Mouse (Mus musculus): ENCODE measurements around the gene Rtn4. TPM values are rescaled to one million over a fixed set of nuclear protein-coding genes. Genes with fewer than 3 reads are reported as not detected.

Gene Rtn4
- total and polyA plus RNA-seq, 3 experiments = 95.8 to 224 (median 168) TPM

GRCm38 (mm10) chr11:29692111-29692682, 550 bp upstream of the Rtn4 start:
- H3K79me2 ChIP-seq (replicated peaks; ENCODE audit: control insufficient read depth, extremely low read depth, insufficient read depth, poor library complexity, severe bottlenecking) = peaks cover 20% of the 10 kb centered on the region
- TF ChIP-seq SMC3 (IDR thresholded peaks at IDR 0.05; ENCODE audit: low read depth, low read length) (peak; percentile 55), ZKSCAN1 (IDR thresholded peaks at IDR 0.05; ENCODE audit: borderline replicate concordance, low read depth, low read length) (no peak), CTCF (conservative IDR thresholded peaks at IDR 0.05 in 1 of 2, IDR thresholded peaks at IDR 0.05 in 1 of 2; ENCODE audit: low read depth in 2 of 2, low read length in 2 of 2) (peak in 1 of 2 experiments; percentile 77; a peak in 2 of 4 replicates), KAT2A (IDR thresholded peaks at IDR 0.05; ENCODE audit: insufficient replicate concordance, low read length) (no peak), RAD21 (IDR thresholded peaks at IDR 0.05; ENCODE audit: low read depth, low read length) (peak; percentile 41)
- no peaks in the 10 kb centered on the region for H3K27me3 ChIP-seq (replicated peaks)
- H3K9ac ChIP-seq (ENCODE audit: insufficient read depth, low read depth) = peak overlapping the region; percentile 22; the same call in 1 of the 2 replicates
- H3K27ac ChIP-seq (ENCODE audit: insufficient read depth, low read depth) = no peak overlapping the region
- peak overlapping the region; percentile 39 for H3K4me2 ChIP-seq (ENCODE audit: insufficient read depth, low read depth, poor library complexity, severe bottlenecking)
- peaks cover 0 to 26% of the 10 kb centered on the region in 2 experiments; a peak in 2 of 4 replicates for H3K4me1 ChIP-seq (ENCODE audit: control insufficient read depth in 1 of 2, insufficient read depth in 2 of 2)
- dilution Hi-C loops (cut with MboI; ENCODE audit: extremely low pct_ligation_motif_present, extremely low pct_unique_long_range_greater_than_20kb, low sequenced_read_pairs) (no loop called here), in situ Hi-C loops (cut with MboI; ENCODE audit: low pct_ligation_motif_present, low pct_unique_long_range_greater_than_20kb, low sequenced_read_pairs) (loop anchor here (5.0 to 10.0 kb wide), 4 partner anchors 50 to 417 kb away; partner anchors contain the start of genes Clhc1 and Rps27a)
- no peaks in the 10 kb centered on the region for H3K9me3 ChIP-seq (replicated peaks; ENCODE audit: low read length)
- DNase-seq (ENCODE audit: extremely low read depth) = no peak
- H3K4me3 ChIP-seq (replicated peaks in 1 of 3; ENCODE audit: low read depth in 2 of 3, low read length in 2 of 3, poor library complexity in 1 of 3) = peak overlapping the region in 1 of 3 experiments; percentile 10
- H3K36me3 ChIP-seq (replicated peaks in 1 of 2; ENCODE audit: control insufficient read depth in 1 of 2, insufficient read depth in 1 of 2, low read length in 1 of 2) = peaks cover 0 to 11% of the 10 kb centered on the region in 2 experiments

- no peaks in the 10 kb centered on the region for H3K27me3 ChIP-seq (replicated peaks)
- peak overlapping the region; percentile 63 to 87 (median 74) for H3K4me3 ChIP-seq (replicated peaks in 1 of 3; ENCODE audit: low read depth in 2 of 3, low read length in 2 of 3, poor library complexity in 1 of 3)
- H3K9me3 ChIP-seq (replicated peaks; ENCODE audit: low read length) = no peaks in the 10 kb centered on the region
- H3K27ac ChIP-seq (ENCODE audit: insufficient read depth, low read depth) = peak overlapping the region; percentile 29; the same call in 1 of the 2 replicates
- peak overlapping the region; percentile 94 for H3K4me2 ChIP-seq (ENCODE audit: insufficient read depth, low read depth, poor library complexity, severe bottlenecking)
- H3K4me1 ChIP-seq (ENCODE audit: control insufficient read depth in 1 of 2, insufficient read depth in 2 of 2) = peaks cover 0 to 39% of the 10 kb centered on the region in 2 experiments; a peak in 2 of 4 replicates
- peak; percentile 90 for DNase-seq (ENCODE audit: extremely low read depth)
- H3K36me3 ChIP-seq (replicated peaks in 1 of 2; ENCODE audit: control insufficient read depth in 1 of 2, insufficient read depth in 1 of 2, low read length in 1 of 2) = peaks cover 0 to 20% of the 10 kb centered on the region in 2 experiments
- H3K9ac ChIP-seq (ENCODE audit: insufficient read depth, low read depth) = peak overlapping the region; percentile 82
- peaks cover 28% of the 10 kb centered on the region for H3K79me2 ChIP-seq (replicated peaks; ENCODE audit: control insufficient read depth, extremely low read depth, insufficient read depth, poor library complexity, severe bottlenecking)
- in situ Hi-C loops (cut with MboI; ENCODE audit: low pct_ligation_motif_present, low pct_unique_long_range_greater_than_20kb, low sequenced_read_pairs) (loop anchor here (5.0 to 10.0 kb wide), 4 partner anchors 51 to 419 kb away; partner anchors contain the start of genes Clhc1 and Rps27a), dilution Hi-C loops (cut with MboI; ENCODE audit: extremely low pct_ligation_motif_present, extremely low pct_unique_long_range_greater_than_20kb, low sequenced_read_pairs) (no loop called here)
- TF ChIP-seq ZKSCAN1 (IDR thresholded peaks at IDR 0.05; ENCODE audit: borderline replicate concordance, low read depth, low read length) = no peak
- peak; percentile 20; the same call in 1 of the 2 replicates for TF ChIP-seq ZNF384 (IDR thresholded peaks at IDR 0.05; ENCODE audit: low read depth, low read length)
- peak; percentile 67; the same call in 1 of the 2 replicates for TF ChIP-seq NELFE (IDR thresholded peaks at IDR 0.05; ENCODE audit: low read depth, low read length)
- peak; percentile 81 for TF ChIP-seq MYC (IDR thresholded peaks at IDR 0.05; ENCODE audit: low read depth, low read length)
- TF ChIP-seq TCF12 (IDR thresholded peaks at IDR 0.05; ENCODE audit: low read depth, low read length) = peak; percentile 65; the same call in 1 of the 2 replicates
- TF ChIP-seq ELF1 (IDR thresholded peaks at IDR 0.05; ENCODE audit: low read depth, low read length) = peak; percentile 41
- peak; percentile 63 for TF ChIP-seq SMC3 (IDR thresholded peaks at IDR 0.05; ENCODE audit: low read depth, low read length)
- TF ChIP-seq USF1 (IDR thresholded peaks at IDR 0.05; ENCODE audit: low read depth, low read length) = no peak
- TF ChIP-seq MAZ (IDR thresholded peaks at IDR 0.05; ENCODE audit: low read depth, low read length) = peak; percentile 90
- 0 out of 2 replicates have a peak, but pooled peaks have one; percentile 7 for TF ChIP-seq CHD1 (IDR thresholded peaks at IDR 0.05; ENCODE audit: low read depth, low read length)
- peak; percentile 68 for TF ChIP-seq RAD21 (IDR thresholded peaks at IDR 0.05; ENCODE audit: low read depth, low read length)
- TF ChIP-seq EP300 (IDR thresholded peaks at IDR 0.05; ENCODE audit: low read length) = no peak; the same call in 1 of the 2 replicates
- no peak; the same call in 1 of the 2 replicates for TF ChIP-seq ETS1 (conservative IDR thresholded peaks at IDR 0.05; ENCODE audit: low read depth, low read length)
- peak; percentile 62; the same call in 1 of the 2 replicates for TF ChIP-seq MEF2A (IDR thresholded peaks at IDR 0.05; ENCODE audit: borderline replicate concordance, low read depth, low read length)
- TF ChIP-seq ZC3H11A (IDR thresholded peaks at IDR 0.05; ENCODE audit: low read depth, low read length) = no peak
- TF ChIP-seq IRF4 (IDR thresholded peaks at IDR 0.05; ENCODE audit: low read depth, low read length) = peak; percentile 75
- TF ChIP-seq TBP (conservative IDR thresholded peaks at IDR 0.05; ENCODE audit: low read depth, low read length) = 0 out of 2 replicates have a peak, but pooled peaks have one; percentile 14
- no peak; the same call in 1 of the 2 replicates for TF ChIP-seq CHD2 (IDR thresholded peaks at IDR 0.05; ENCODE audit: low read length)
- peak; percentile 92 for TF ChIP-seq MAX (IDR thresholded peaks at IDR 0.05; ENCODE audit: low read length)
- TF ChIP-seq POLR2AphosphoS2 (IDR thresholded peaks at IDR 0.05; ENCODE audit: low read depth, low read length) = no peak
- no peak for TF ChIP-seq JUN (IDR thresholded peaks at IDR 0.05; ENCODE audit: insufficient read depth, low read depth, low read length)
- TF ChIP-seq USF2 (conservative IDR thresholded peaks at IDR 0.05; ENCODE audit: low read depth, low read length) = no peak
- peak; percentile 55 for TF ChIP-seq POLR2A (IDR thresholded peaks at IDR 0.05; ENCODE audit: low read depth, low read length)
- no peak for TF ChIP-seq JUND (conservative IDR thresholded peaks at IDR 0.05; ENCODE audit: low read depth, low read length)
- TF ChIP-seq RCOR1 (conservative IDR thresholded peaks at IDR 0.05; ENCODE audit: low read depth, low read length) = 0 out of 2 replicates have a peak, but pooled peaks have one; percentile 39
- peak; percentile 82; the same call in 1 of the 2 replicates for TF ChIP-seq SIN3A (IDR thresholded peaks at IDR 0.05; ENCODE audit: low read length)
Measured at GRCm38 (mm10) chr11:29693576-29694410, 1.0 kb downstream of the Rtn4 start.
